Mouse (Mus musculus) brain, embryonic 18.5 days (tissue): ENCODE results near the gene Cxcr5.

Source experiments
- DNase-seq: peaks from one replicate; pipeline ENCODE4 v3.0.0-alpha.2; 2012; ENCODE audit warnings: low read depth, low spot score

Cxcr5 gene

DNA sequence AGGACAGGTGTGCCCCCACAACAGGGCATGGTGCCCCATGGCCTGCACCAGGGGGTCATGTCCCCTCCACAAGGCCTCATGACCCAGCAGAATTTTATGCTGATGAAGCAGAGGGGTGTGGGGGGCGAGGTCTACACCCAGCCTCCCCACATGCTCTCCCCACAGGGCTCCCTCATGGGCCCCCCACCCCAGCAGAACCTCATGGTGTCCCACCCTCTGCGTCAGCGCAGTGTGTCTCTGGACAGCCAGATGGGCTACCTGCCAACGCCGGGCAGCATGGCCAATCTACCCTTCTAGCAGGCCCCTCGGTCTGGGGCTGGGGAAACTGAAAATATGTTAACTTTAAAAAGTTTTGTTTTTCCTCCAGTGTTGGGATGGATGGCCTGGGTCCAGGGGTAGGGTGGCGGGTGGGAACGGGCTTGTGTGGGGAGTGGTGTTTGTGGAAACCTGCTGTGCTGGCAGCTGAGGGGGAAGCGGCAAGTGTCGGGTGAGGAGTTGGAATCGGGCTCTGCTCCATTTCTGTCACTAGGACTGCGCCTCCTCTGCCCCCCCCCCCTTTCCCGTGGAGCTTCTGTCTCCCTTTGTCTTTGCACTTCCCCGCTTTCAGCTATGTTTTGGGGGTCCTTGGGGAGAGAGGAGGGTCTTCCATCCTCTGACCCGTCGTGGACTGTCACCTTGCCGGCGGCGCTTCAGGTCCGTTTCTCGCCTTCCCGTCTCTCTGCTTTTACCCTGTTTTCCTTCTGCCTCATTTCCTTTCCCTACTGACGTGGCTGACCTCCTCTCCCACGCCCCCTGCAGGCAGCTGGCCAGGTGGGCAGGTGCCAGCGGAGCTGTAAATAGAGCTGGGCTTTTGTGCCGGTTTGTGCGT, 52.0 kb downstream of the Cxcr5 start:
- DNase-seq: no peak

GRCm38 (mm10) chr9:44508721-44509486, 52.8 kb downstream of the Cxcr5 start:
- no peak for DNase-seq

GRCm38 (mm10) chr9:44508124-44508619, 53.5 kb downstream of the Cxcr5 start:
- no peak for DNase-seq

DNA sequence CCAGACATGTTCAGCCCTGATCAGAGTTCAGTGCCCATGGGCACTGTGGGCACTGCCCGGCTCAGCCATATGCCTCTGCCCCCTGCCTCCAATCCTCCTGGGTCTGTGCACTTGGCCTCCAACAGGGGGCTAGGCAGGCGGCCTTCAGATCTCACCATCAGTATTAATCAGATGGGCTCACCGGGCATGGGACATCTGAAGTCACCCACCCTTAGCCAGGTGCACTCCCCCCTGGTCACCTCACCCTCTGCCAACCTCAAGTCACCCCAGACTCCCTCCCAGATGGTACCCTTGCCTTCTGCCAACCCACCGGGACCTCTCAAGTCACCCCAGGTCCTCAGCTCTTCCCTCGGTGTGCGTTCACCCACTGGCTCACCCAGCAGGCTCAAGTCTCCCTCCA, 54.3 kb downstream of the Cxcr5 start:
- no peak for DNase-seq

GRCm38 (mm10) chr9:44506566-44506965, 55.1 kb downstream of the Cxcr5 start:
- DNase-seq: no peak

DNA sequence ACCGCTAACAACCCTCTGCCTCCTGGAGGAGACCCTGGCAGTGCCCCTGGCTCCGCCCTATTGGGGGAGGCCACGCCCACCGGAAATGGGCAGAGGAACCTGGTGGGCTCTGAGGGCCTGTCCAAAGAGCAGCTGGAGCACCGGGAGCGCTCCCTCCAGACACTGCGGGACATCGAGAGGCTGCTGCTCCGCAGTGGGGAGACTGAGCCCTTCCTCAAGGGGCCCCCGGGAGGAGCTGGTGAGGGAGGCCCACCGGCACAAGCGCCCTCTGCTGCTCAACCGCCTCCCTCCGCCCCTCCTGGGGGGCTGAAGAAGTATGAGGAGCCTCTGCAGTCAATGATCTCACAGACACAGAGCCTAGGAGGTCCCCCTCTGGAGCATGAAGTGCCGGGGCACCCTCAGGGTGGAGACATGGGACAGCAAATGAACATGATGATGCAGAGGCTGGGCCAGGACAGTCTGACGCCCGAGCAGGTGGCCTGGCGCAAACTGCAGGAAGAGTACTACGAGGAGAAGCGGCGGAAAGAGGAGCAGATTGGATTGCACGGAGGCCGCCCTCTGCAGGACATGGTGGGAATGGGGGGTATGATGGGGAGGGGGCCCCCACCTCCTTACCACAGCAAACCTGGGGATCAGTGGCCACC, 55.7 kb downstream of the Cxcr5 start:
- no peak for DNase-seq

DNA sequence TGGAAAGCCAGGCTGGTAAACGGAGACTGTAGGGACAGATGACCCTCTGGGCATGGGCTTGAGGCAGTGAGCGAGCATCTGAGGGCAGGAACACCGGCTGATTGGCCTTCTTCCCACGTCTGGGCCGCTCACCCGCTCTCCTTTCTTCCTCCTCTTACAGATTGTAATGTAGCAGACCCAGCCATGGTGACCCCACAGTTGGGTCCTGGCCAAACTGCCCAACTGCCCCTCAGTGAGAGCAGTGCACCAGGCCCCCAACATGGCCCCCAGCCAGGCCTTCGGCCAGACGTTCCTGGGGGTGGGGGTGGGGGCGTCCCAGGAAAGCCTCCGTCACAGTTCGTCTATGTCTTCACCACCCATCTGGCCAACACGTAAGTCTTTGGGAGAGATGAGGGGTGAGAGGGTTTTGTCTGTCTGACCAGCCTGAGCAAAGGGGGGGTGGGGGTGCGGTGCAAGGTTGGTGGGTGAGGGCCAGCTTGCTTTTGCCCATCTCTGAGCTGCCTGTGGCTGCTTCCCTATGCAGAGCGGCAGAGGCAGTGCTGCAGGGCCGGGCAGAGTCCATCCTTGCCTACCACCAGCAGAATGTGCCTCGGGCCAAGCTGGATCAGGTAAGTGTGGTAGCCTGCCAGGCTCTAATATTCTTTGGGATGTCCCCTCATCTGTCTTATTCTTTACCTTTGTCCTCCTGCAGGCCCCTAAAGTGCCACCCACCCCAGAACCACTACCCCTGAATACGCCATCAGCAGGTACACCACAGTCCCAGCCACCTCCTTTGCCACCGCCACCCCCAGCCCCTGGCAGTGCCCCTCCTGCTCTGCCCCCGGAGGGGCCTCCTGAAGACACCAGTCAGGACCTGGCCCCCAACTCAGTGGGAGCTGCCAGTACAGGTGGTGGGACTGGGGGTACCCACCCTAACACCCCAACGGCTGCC, 56.5 kb downstream of the Cxcr5 start:
- no peak for DNase-seq

GRCm38 (mm10) chr9:44502006-44502405, 59.7 kb downstream of the Cxcr5 start:
- no peak for DNase-seq

DNA sequence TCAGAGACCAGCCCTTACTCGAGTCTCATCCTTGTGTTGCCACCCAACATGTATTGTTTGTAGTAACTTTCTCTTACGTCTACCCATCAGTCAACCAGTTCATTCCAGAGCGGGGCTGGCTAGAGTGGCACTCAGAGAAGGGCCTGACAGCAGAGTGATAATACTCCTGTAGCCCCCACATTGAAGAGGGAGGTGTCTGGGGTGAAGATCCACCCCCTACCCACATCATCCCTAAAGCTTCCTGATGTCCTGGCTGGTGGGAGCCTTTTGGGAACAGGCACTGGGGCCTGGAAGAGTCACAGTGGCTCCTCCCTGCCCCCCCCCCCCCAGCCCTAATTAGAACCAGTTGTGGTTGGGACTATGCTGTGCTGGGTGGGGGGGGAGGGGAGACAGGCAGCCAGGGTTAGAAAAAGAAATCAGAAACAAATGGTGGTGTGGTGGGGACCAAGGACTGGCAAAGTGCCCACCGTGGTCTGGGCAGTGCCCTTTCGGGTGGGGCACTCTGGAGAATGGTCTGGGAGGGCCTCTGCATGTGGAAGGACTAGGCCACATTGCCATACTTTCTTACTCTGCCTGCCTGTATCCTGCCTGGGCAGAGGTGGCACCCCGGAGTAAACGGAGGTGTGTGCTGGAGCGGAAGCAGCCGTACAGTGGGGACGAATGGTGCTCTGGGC, 60.3 kb downstream of the Cxcr5 start:
- no peak for DNase-seq

GRCm38 (mm10) chr9:44500638-44501175, 61.0 kb downstream of the Cxcr5 start:
- DNase-seq: no peak

DNA sequence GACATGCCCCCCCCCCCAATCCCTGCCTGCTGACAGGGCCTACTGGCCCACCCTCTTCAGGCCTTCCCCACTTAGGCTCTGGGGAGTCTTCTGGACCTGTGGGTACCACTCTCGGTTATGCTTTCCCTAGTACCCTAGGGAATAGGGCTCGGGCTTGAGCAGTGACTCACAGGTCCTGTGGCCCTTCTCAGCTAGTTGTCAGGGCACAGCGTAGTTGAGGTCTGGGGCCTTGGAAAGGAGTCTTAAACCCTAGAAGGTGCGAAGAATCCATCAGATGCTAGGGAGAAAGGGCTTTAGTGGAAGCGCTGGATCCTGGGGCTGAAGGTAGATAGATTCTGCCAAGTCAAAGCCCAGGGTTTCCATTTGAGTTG, 61.5 kb downstream of the Cxcr5 start:
- no peak for DNase-seq

- no peak for DNase-seq
Observed at GRCm38 (mm10) chr9:44499356-44500162, 62.1 kb downstream of the Cxcr5 start.

DNA sequence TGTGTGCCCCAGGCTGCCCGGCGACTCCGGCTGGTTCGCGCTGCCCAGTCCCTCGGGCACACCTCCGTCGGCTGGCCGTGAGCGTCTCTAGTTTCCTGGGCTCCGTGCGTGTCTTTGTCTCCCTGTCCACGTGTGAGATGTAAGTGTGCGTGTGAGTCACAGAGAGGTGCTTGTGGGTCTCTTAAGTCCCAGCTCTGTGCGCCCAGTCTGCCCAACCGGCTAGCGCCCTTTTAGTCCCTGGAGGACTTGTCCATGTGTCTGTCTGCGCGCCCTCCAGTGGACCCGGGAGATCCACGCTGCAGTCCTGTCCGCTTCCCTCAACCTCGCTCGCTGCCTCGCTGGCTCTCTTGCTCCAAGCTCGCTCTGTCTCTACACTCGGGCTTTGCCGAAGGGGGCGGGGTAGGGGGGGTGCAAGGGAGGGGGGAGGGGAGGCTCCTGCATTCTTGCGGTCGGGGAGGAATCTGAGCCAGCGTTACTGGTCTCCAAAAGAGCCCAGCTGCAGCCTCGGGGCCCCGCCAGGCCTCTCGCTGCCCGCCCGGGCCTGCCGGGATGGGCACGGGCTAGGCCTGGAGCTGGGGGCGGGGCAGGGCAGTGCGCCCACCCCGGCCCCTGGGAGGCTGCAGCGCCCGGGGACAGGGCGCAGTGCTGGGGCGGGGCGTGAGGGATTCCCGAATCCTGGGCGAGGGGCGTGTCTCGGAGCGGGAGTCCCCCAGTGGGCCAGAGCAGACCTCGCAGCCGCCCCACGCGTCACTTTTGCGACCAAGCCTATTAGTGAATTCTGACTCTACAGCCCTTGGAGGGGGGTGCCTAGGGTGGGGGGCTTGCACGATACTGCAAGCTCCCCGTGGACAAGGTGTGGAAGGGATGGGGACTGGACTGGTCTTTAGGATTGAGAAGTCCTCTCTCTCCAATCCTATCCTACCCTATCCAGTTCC, 63.0 kb downstream of the Cxcr5 start:
- no peak for DNase-seq

- no peak for DNase-seq
Observed at GRCm38 (mm10) chr9:44497624-44498377, 63.9 kb downstream of the Cxcr5 start.

DNA sequence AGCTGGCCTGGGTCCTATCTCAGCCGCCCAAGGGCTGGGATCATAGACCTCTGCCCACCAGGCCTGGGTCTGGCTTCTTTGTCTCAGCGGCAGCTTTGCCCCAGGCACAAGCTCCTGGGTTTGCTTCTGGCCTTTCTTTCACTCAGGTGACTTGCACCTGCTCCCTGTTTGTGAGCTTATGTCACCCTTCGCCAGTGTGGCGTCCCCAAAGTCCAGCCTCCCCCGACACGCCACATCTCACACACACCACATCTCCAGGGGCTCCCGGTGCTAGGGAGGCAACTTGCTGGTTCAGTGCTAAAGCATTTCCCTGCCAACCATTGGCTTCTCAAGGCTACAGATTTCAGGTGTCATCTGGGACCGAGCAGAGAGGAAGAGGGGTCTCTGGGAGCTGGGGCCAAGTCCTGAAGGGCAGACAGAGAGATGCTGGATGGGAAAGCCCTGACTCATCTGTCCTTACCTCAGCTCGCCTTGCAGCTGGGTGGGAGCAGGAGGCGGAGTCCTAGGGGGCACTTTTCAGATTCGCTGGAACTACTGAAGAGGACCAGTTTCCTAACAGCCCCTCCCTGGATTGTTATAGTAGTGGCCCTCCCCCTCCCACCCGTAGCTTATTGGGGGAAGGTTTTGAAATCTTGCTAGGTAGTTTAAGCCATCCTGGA, 64.7 kb downstream of the Cxcr5 start:
- no peak for DNase-seq

DNA sequence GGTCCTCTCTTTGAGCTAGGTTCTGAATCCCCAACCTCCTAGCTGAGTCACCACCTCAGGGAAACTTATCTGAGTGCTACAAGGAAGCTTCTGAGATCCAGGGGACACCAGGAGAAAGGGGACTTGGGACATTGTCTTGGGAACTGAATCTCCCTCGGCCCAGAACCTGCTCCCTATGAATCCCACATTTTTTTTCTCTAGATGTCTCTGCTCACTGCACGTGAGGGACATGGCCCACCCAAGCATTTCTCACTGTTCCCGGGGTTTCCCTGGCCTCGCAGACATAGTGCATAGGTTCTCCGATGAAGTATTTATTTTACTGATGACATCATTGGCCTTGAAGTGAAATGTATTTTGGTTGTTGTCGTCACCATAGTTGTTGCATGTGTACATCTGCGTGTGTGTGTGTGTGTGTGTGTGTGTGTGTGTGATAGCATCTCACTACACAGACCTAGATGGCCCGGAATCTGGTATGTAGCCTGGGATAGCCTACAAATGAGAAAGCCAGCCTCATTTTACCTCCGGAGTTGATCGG, 65.8 kb downstream of the Cxcr5 start:
- DNase-seq: no peak
